ENCODE assay signal across 33 mouse cellular contexts in the genomic region with DNA sequence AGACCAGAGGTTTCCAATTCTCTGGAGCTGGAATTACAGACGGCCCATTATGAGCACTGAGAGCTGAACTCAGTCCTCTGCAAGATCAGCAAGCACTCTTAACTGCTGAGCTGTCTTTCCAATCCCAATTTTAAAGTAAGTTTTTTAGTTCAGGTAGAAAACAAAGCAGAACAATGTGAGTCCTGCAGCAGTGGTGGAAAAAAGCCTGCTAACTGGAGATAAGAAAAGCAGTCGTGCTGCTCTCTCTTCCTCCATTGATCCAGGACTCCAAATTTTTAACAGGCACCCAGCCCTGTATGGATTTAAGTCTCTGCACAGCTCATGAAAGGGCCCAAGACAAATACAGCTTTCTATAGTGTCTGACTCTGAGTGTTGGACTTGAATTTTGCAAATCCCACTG.
"Had no signal": no experiment of that assay in that cellular context is flagged by ENCODE, and none has a peak within 500 bp of the region (broad histone marks: within the 10 kb centered on the region; RNA-seq: fewer than 3 reads in every experiment).

No protein-coding gene starts in this region.

- H3K9ac ChIP-seq: limb, embryonic 12.5 days; limb, embryonic 13.5 days; limb, embryonic 15.5 days; liver, embryonic 12.5 days; liver, embryonic 13.5 days; liver, embryonic 14.5 days; liver, embryonic 15.5 days; liver, postnatal 0 days; lung, embryonic 14.5 days; lung, embryonic 15.5 days; midbrain, embryonic 12.5 days; midbrain, embryonic 13.5 days; midbrain, embryonic 15.5 days; neural tube, embryonic 12.5 days; neural tube, embryonic 13.5 days had no signal

- H3K4me3 ChIP-seq: limb, embryonic 10.5 days; limb, embryonic 12.5 days; limb, embryonic 13.5 days; limb, embryonic 15.5 days; liver, embryonic 12.5 days; liver, embryonic 13.5 days; liver, embryonic 15.5 days; lung, embryonic 15.5 days; megakaryocyte, embryonic 14.5 days; midbrain, embryonic 10.5 days; midbrain, embryonic 12.5 days; midbrain, embryonic 13.5 days; midbrain, embryonic 15.5 days; myocyte; neural tube, embryonic 12.5 days; neural tube, embryonic 13.5 days had no signal

- ATAC-seq: liver, embryonic 12.5 days; liver, postnatal 0 days; lung, postnatal 0 days; midbrain, embryonic 13.5 days; midbrain, embryonic 15.5 days; midbrain, embryonic 16.5 days had no signal

- H3K27ac ChIP-seq: limb, embryonic 10.5 days; limb, embryonic 12.5 days; limb, embryonic 13.5 days; limb, embryonic 15.5 days; liver, embryonic 12.5 days; liver, embryonic 13.5 days; liver, embryonic 14.5 days; liver, embryonic 15.5 days; lung, embryonic 15.5 days; macrophage; midbrain, embryonic 10.5 days; midbrain, embryonic 12.5 days; midbrain, embryonic 13.5 days; midbrain, embryonic 15.5 days; neural tube, embryonic 12.5 days; neural tube, embryonic 13.5 days had no signal

- H3K9me3 ChIP-seq: limb, embryonic 10.5 days; limb, embryonic 12.5 days; limb, embryonic 15.5 days; liver, embryonic 12.5 days; liver, embryonic 13.5 days; liver, embryonic 15.5 days; lung, embryonic 15.5 days; midbrain, embryonic 12.5 days; midbrain, embryonic 15.5 days; neural tube, embryonic 12.5 days; neural tube, embryonic 13.5 days had no signal

- H3K27me3 ChIP-seq: liver, embryonic 12.5 days; liver, embryonic 13.5 days; liver, embryonic 15.5 days; lung, embryonic 15.5 days; megakaryocyte, embryonic 14.5 days; midbrain, embryonic 12.5 days; midbrain, embryonic 13.5 days; midbrain, embryonic 15.5 days; neural tube, embryonic 12.5 days; neural tube, embryonic 13.5 days had no signal

- H3K4me1 ChIP-seq: limb, embryonic 12.5 days; limb, embryonic 13.5 days; limb, embryonic 15.5 days; liver, embryonic 13.5 days; liver, embryonic 15.5 days; lung, embryonic 15.5 days had no signal

- DNase-seq: left cerebral cortex, postnatal 4 days; liver; liver, embryonic 13.5 days; liver, postnatal 0 days; lung, adult 18-20 months; lung, adult 2 months; lung, embryonic 14.5 days; lung, postnatal 10 days; lung, postnatal 14 days; lung, postnatal 36 days; lung, postnatal 4 days; midbrain, embryonic 14.5 days had no signal

- H3K4me2 ChIP-seq: limb, embryonic 12.5 days; limb, embryonic 13.5 days; limb, embryonic 15.5 days; liver, embryonic 11.5 days; liver, embryonic 12.5 days; liver, embryonic 13.5 days; liver, embryonic 15.5 days; lung, embryonic 14.5 days; lung, embryonic 15.5 days; midbrain, embryonic 11.5 days; midbrain, embryonic 12.5 days; midbrain, embryonic 13.5 days; midbrain, embryonic 15.5 days; neural tube, embryonic 12.5 days; neural tube, embryonic 13.5 days had no signal
